Mouse (Mus musculus): ENCODE measurements around the gene Lclat1.
A peak's percentile ranks its signal among the peaks of the same experiment; 100 is the strongest.

Gene Lclat1

DNA sequence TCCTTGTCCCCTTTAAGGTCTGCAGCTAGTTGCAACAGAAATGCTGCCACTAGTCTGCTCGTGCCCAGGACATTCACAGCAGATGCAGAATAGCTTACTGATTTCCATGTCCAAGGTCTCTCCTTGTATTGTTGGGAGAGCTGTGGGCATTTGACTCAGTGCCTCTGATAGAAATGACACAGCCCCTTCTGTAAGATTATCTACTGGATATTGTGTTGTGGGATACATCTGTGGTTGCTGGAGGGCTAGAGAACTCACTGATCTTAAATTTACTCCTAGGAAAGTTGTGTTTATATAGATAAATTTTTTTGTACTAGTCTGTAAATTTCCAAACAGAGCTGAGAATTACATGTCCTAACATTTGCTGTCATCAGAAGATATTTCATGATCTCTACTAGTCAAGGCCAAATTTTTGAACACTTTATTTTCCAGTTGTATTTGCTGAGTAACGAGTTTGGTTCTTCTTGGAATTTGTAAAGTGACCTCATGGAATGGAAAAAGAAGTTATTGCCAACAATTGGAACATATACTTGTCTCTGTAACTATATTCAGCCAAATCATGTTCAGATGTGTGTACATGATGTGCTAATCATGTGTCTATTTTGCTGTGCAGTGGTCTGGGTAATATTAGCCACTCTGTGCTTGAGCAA is 87.4 kb downstream of the Lclat1 start:
- no peak for DNase-seq (ENCODE audit: low read depth, low spot score)

DNA sequence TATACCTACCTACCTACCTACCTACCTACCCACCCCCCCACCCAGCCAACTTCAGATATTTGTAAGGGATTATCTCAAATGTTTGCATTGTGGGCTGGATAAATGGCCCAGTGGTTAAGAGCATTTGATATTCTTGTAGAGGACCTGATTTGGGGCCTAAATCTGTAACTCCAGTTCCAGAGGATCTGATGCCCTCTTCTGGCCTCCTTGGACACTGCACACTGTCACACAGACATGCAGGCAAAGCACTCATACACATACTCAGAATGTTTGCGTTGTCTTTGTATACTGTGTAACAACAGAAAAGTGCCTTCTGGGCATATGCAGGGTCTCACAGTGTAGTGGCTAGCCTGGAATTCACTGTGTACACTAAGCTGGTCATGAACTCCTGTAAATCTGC is 88.4 kb downstream of the Lclat1 start:
- peak; percentile 15 for DNase-seq (ENCODE audit: low read depth, low spot score)

DNA sequence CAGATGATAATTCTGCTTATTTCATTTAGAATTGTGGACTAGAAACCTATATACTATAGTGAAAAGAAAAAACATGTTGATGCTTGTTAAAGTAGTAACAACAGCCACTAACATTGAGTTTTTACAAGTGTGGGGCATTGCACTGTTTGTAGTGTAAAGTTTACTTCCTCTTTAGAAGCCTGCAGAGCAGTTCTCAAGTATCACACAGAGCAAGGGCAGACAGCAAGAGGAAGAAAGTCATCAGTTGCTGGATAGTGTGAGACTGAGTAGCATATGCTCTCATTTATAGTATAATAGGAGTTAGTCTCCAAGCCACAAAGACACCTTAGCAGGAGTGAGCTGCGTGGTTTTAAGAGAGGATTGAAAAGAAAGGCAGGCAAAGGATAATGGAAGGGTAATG is 89.9 kb downstream of the Lclat1 start:
- DNase-seq (ENCODE audit: low read depth, low spot score) = no peak

DNA sequence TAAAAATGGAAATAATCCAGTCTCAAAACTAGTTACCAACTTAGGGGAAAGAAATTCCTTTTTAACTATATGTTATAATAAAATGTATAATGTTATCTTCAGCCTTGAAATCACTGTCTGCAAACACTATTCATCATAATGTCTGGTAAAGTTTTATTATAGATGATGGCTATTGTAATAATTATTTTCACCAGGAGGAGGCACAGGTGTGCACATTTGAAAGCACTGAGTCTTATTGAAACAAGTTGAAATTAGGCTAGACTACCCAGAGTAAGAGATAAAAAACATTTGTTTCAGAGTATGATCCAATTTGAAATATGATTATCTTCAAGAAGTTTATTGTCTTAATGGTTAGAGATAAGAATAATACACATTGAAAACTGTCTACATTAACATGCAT is 91.6 kb downstream of the Lclat1 start:
- no peak for DNase-seq (ENCODE audit: low read depth, low spot score)

DNA sequence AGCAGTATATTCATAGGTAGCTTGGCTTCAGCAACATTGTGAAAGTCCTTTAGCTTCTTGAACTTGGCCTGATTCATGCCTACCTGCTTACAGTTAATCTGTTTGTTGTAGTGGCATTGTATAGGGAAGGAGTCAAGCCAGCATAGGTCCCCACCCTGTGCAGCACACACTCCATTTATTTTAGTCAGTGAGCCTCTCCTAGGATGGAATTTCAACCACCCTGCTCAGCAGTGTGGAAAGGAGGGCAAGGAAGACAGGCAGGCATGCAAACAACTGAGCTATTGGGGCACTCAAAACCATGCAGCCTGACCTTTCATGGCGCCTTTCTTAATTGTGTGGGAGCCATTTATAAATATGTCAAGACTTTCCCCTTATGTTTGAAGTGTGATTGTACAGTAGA is 92.6 kb downstream of the Lclat1 start:
- no peak for DNase-seq (ENCODE audit: low read depth, low spot score)

DNA sequence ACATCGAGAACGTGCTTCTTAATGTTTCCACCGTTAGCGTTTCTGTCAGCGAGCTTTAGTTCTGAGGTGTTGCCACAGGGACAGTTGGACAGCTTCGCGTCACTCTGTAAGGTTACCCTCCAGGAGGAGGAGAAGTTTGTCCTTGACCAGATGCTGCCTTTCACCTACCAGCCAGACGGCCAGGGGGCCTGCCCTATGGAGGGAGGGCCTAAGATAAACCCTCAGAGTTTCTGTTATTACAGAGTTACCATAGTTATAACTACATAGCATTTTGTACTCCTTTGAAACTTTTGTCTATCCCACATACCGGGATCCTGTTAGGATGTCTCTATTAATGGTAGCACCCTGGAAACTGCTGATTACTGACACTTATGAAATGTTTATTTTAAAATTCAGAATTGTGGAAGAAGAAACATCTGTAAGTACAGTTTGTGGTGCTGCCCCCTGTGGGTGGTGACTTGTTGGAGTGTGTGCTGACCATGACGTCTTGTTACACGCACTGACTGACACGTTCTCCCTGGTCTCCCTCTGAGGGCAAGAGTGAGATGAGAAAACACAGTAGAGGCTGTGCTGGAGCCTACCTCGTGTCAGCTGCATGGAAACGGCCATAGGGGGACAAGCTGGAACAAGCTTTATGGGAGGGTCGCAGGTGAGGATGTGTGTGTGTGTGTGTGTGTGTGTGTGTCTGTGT is 96.0 kb downstream of the Lclat1 start:
- DNase-seq (ENCODE audit: low read depth, low spot score) = no peak

DNA sequence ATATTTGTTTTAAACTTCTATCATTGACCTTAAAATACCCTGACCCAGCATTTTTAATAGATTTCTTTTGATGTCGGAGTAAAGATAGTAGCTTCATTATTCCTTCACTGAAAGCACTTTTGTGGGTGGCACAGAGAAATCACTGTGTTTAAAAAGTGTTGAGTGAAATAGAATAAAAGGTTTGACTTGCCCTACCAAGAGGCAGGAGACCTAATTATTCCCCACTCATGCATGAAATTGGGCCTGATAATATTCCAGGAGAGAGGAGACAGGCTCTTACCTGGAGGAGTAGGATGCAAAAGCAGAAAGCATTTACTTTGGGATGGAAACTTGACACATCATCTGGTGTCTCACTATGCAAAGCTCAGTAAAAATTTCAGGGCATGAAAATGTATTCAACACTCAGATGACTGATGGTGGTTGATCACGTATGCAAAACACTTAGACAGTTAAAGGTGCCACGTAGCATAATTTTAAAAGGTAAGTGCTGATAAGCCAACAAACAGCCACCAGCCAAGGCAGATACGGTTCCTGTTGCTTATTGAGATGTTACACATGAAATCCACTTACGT is 103.3 kb downstream of the Lclat1 start:
- no peak for DNase-seq (ENCODE audit: low read depth, low spot score)

DNA sequence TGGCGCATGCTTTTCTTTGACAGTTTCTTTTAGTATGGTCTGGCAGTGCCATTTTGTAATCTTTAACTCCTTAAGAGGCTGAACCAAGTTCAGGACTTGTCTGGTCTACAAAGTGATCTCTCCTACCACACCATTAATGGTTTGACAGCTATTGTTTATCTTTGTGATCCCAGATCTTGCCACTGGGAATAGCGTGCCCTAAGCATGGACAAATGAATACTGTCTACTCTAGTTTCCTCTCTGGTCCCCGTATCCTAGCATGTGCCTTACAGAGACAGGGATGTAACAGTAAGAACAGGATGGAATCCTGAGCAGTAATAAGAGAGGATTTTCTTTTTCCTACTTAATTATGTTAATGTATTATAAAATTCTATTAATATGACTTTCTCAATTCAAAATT is 105.0 kb downstream of the Lclat1 start:
- no peak for DNase-seq (ENCODE audit: low read depth, low spot score)

DNA sequence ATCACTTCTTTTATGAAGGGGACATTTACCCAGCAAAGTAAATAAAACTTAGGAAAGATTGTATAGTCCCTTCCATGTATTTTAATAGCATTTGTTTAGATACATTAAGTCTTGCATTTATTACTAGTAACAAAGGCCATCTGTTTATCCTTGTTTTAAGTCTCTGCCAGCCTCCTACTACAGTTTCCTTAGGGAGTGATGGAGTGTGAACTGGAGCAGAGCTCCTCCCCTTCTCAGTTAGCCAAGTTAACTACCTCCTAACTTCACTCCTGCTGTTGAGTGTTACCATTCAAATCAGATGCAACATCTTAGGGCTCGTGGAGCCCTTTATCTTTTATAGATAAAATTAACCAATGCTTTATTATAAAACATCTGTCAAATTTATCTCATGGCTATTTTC is 105.4 kb downstream of the Lclat1 start:
- no peak for DNase-seq (ENCODE audit: low read depth, low spot score)

DNA sequence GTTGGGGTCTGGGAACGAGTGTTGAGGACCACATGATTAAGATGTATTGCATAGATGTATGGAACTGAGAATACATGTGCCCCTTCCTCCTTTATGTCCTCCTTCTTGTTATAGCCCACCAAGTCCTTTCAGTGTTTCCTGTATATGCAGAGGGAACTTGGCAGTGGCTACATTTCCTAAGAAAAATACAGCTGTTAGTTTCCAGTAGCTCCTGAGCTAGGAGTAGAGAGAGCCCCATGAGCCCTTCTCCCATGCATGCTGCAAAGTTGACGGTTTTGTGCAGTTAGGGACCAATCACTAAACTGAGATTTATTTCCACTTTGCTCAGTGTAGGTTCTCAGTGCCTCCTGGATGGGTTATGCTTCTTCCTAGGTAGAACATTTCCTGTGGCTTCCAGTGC is 105.9 kb downstream of the Lclat1 start:
- DNase-seq (ENCODE audit: low read depth, low spot score) = no peak

DNA sequence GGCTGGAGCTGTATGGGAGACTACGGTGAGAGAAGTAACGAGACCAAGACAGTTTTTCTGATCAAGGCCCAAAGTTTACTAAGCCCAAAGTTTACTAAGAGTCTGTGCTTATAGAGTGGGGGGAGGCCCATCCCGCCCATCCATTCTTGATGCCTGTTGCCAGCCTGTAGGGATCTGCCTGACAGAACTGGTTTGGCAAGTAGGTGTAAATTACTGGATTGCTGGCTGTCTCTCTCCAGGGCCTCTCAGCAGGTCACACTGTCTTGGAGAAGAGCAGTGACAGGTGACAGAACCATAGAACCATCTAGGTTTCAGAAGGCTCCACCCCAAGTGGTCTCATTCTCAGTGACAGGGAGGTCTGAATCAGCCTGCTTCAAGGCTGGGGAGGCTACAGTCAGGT is 109.5 kb downstream of the Lclat1 start:
- DNase-seq (ENCODE audit: low read depth, low spot score) = no peak

DNA sequence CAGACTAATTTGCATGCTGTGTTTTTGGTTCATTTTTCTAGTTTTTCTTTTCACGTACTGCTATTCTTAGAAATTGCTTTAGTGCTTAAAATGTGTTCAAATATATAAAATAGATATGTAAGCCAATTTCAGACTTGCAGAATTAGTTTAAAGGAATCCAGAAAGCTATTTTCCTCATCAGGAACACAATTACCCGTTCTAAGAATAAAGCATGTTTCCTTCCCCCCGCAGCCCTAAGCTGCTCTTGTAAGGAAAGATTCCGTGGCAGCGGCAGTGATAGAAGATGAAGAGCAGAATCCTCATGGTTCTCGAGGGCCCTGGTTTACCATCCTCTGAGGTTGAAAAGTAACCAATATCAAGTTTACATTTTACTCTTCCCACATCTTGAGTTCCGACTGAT is 113.0 kb downstream of the Lclat1 start:
- no peak for DNase-seq (ENCODE audit: low read depth, low spot score)

DNA sequence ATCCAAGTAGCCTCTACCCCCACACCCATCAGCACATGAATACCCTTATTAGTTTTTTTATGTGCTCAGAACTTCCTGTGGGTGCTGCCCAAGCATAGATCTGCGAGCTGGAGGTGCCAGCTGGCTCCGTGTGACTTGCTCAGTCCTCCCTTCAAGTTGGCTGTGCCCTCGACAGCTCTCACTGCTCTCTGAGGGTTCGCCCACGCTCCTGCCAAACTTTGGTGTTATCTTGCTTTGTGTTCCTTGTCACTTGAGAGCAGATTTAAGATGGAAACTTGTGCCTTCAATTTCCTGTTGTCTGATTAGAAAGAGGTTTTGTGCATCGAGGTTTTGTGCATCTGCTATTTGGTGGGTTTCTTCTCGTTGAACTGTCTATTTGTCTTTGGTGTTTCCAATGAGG is 114.3 kb downstream of the Lclat1 start:
- no peak for DNase-seq (ENCODE audit: low read depth, low spot score)

DNA sequence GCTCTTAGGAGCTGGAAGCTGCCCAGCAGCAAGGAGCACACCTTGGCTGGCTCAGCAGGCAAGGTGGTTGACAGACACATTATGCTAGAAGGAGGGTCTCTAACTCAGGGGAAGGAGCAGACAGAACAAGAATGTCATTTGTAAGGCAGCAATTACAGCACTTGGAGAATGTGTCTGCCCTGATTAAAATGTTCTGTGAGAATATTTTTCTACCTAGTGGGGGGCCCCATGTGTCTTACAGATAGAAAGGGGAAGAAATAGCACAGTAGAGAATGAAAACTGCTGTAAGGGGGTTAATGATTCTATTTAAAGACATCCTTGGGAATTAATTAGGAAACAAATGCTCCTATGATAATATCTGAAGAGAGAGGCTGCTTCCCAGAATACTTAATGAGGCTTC is 117.7 kb downstream of the Lclat1 start:
- peak; percentile 21 for DNase-seq (ENCODE audit: low read depth, low spot score)

DNA sequence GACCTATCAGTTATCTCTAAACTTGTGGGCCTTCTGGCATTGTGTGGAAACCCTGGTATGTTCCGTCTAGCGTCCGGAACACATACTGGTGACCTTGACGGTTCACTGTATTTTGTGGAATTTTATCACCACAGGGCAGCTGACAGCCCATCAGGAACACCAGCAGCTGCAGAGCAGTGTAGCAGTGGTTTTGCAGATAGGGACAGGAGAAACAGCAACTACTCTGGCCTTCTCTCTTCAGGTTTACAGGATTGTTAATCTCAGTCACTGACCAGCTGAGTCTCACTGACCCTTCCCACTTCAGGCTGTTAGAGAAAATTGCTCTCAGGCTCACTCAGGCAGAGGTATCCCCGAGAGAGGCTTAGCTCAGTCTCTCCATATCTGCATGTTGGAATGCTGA is 118.2 kb downstream of the Lclat1 start:
- DNase-seq (ENCODE audit: low read depth, low spot score) = peak; percentile 60

DNA sequence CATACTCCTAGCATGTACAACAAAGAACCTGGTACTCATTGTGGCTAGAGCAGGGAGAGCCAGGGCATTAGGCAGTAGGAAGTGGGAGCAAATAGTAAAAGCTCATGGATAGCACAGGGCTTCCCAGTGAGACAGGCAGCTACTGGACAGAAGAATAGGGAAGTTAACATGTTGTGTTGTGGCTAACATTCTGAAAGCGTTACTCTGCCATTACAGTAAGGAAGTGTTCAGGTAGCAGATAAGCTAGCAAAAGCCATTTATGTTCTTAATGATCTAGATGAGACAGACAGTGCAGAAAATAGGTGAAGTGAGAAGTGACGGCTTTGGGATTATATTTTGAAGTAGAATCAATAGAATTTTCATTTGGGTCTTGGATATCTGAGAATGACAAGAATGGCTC is 118.8 kb downstream of the Lclat1 start:
- DNase-seq (ENCODE audit: low read depth, low spot score) = no peak

DNA sequence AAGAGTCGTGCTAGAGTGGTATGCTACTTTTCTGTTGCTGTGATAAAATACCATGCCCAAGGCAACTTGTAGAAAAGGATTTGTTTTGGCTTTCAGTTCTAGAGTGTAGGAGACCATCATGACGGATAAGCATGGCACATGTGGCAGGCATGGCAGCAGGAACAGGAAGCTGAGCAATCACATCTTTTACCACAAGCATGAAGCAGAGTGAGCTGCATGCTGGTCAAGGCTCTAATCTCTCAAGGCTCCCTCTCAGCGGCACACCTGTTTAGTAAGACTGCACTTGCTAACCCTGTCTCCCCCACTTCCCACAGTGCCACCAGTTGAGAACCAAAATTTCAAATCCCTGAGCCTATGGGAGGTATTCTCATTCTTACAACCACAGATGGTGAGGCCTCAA is 119.6 kb downstream of the Lclat1 start:
- no peak for DNase-seq (ENCODE audit: low read depth, low spot score)

DNA sequence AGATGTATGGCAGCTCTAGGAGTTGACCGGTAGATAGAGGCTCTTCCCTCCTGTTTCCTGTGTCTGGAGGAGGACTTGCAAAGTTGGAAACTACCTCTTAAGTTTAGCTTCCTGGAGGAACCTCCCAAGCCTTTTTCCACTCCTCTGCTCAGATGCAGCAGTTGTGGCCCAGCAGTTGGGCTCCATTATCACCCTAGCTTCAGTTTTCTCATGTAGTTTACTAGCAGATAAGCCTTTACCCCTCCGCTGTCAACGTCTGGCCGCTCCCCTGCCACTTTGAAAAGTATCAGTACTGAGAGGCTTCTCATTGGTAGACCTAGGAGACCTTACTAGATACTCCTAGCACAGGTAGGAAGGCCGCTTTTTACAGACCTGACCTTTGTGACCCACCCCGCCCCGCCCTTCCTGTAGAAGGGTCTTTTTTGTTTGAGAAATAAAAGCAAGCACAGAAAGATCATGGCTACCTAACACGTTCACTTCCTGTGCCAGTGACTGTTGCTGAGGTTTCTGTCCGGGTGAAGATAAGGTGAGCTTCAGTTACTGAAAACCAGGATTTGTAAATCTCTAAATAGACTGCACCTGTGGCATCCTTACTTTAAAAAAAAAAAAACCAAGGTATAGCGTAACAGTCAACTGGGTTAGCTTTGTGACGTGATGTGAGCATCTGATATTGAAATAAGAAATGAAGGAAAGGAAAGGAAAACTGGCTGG is 121.8 kb downstream of the Lclat1 start:
- no peak for DNase-seq (ENCODE audit: low read depth, low spot score)

DNA sequence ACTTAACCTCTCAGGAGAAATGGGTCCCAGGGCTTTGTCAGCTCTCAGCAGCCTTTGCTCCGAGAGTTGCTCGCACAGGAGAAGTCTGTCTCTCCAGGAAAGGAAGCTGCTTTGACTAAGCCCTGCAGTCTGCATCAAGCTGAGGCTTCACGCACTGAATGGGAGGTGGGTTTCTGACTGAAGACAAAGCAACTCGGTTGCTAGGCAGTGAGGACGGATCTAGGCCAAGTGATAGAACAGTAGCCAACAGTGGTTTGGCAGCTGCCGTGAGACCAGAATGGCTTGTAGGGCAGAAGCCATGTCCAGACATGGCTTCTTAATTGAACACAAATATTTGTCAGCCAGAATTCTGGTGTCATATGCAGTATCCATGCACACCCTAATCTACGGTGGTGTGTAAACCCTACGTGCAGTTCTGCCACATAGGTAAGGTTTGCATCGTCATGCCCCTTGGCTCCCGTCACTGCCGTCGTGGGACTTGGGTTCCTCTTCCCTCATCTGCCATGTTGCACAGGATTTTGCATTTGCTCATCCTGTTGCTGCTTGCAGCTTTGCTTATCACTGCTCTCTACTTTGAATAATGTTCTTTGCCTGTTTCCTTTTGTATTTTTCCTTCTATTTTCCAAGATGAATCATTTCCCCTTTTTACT is 122.7 kb downstream of the Lclat1 start:
- no peak for DNase-seq (ENCODE audit: low read depth, low spot score)

DNA sequence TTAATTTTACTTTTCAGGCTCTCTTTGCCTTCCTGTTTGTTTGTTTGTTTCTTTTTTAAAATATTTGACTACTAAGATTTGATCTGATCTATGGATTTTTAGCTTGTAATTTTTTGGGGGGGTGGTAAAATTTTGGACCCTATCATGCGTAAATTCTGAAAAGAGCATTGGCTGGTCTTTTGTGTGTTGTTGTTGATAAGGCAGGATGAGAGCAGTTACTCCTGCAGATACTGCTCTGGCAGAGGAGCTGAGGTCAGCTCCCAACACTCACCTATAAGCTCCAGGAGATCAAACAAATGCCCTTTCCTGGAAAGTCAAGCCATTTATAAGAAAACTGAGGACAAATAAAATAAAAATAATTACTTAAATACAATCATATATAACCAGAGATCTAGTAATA is 123.6 kb downstream of the Lclat1 start:
- DNase-seq (ENCODE audit: low read depth, low spot score) = no peak

DNA sequence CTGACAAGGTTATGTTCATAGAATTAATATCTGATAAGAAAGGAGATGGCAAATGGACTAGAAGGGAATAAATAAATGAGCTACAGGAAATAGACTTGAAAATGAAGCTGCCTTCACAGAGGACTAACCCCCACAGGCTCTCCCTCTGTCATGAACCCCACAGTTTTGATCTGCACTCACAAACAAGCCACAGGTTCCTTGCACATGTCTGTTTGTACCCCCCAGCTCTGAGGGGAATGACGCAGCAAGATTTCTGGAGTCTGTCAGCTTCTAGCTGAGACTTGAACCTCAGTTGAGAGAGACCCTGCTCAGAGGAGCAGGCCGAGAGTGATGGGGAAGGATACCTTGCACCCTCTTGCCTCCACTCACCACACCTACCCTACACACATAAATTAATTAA is 124.8 kb downstream of the Lclat1 start:
- DNase-seq (ENCODE audit: low read depth, low spot score) = no peak

DNA sequence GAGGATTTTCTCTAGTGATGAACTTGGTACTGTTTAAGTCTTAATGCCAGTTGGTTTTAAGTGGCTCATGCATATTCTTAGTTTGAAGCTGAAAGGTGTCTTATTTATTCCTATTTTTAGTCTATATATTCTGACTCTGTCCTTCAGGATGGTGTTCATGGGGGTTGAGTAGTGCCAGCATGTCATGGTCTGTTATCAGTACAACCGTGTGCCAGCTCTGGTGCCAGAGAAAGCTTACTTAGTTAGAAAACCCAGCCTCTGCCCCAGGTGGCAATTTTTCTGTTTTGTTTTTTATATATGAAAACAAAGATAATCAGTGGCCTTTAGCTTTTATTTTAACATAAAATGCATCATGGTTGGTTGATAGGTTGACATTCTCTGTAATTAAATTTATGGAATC is 126.2 kb downstream of the Lclat1 start:
- no peak for DNase-seq (ENCODE audit: low read depth, low spot score)

All from mesoderm, embryonic 11.5 days (tissue).